Mouse (Mus musculus) stomach, embryonic 15.5 days (tissue): ENCODE measurements at regions not wholly inside any gene's neighbourhood (a gene's known extent, or its start where the extent isn't known, plus 50 kb on each side); places are given as distances from the start of the nearest gene placed in this dataset.

Experiments
- ATAC-seq: fragments of 200-750 bp; cut with Nextera tagmentation; 2 replicates; pipeline ENCODE4 v1.8.0; 2017; ENCODE audit warnings: low read depth, moderate number of reproducible peaks, moderate TSS enrichment; ENCODE audit not compliant: insufficient read depth, low FRiP score
- H3K27ac ChIP-seq: fragments of 300-500 bp; sonication (generic); 2 replicates; pipeline ENCODE4 v1.5.1; 2015; ENCODE audit warnings: mild to moderate bottlenecking, inconsistent platforms
- H3K27me3 ChIP-seq: fragments of 300-500 bp; sonication (generic); replicated peaks from 2 replicates; pipeline ENCODE4 v1.6.1; 2015; ENCODE audit warnings: inconsistent platforms
- H3K36me3 ChIP-seq: fragments of 300-500 bp; sonication (generic); 2 replicates; pipeline ENCODE4 v1.6.1; 2015; ENCODE audit warnings: inconsistent platforms
- H3K4me1 ChIP-seq: fragments of 300-500 bp; sonication (generic); 2 replicates; pipeline ENCODE4 v1.6.1; 2015; ENCODE audit warnings: inconsistent platforms
- H3K4me2 ChIP-seq: fragments of 300-500 bp; sonication (generic); 2 replicates; pipeline ENCODE4 v1.6.1; 2015; ENCODE audit warnings: mild to moderate bottlenecking, inconsistent platforms
- H3K4me3 ChIP-seq: fragments of 300-500 bp; sonication (generic); replicated peaks from 2 replicates; pipeline ENCODE4 v1.5.1; 2015; ENCODE audit warnings: inconsistent platforms
- H3K9ac ChIP-seq: fragments of 300-500 bp; sonication (generic); 2 replicates; pipeline ENCODE4 v1.6.1; 2015; ENCODE audit warnings: inconsistent platforms
- H3K9me3 ChIP-seq: fragments of 300-500 bp; sonication (generic); 2 replicates; pipeline ENCODE4 v1.6.1; 2016; ENCODE audit warnings: inconsistent platforms
- WGBS: fragments of 180-500 bp; shearing (Covaris S2); methylation state at CpG from one replicate; pipeline ENCODE4 v1.1.7; 2015; 5-methylcytosine and 5-hydroxymethylcytosine counted together

DNA sequence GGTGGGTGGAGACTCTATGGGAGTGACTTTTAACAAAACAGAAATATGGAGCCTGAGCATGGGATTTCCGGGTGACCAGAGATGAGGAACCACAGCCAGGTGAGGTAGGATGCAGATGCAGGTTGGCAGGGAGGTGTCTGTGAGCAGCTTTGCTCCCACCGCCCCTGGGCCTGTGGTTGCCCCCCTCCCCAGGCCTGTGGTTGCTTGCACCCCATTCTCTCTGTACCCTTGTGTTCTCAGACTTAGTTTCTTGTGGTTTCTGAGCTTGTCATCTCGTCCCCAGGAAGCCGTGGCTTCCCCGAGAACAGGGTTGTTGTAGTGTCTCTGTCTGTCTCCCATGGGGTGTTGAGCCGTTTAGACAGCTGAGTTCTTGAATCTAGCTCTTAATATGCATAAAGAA, 251.0 kb upstream of the Stt3b start:
- Histone ChIP-seq H3K9me3 (no peaks in the 10 kb centered on the region), H3K4me1 (no peaks in the 10 kb centered on the region), H3K27me3 (no peaks in the 10 kb centered on the region), H3K36me3 (no peaks in the 10 kb centered on the region), H3K27ac (no peak overlapping the region), H3K9ac (no peak overlapping the region), H3K4me2 (no peak overlapping the region), H3K4me3 (no peak overlapping the region)
- WGBS: 84% methylated on average over 6 of the region's 6 CpGs
- ATAC-seq: no peak

DNA sequence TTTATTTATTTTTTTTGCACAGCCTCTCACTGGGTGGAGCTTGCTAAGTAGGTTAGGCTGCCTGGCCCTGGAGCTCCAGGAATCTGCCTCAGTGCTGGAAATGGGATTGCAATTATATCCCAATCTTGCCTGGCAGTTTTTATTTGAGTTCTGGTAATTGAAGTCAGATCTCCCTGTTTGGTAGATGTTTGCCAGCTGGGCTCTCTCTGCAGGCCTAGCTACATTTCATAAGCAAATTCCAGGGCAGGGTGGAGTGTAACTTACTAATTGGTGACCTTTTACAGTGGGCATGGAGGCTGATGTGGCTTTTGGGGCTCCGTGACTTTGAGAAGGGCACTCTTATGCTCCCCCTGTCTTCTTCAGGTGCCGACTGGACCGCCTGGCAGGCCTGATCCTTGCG, 252.6 kb upstream of the Stt3b start:
- no peaks in the 10 kb centered on the region for H3K4me1 ChIP-seq
- WGBS: 38% methylated on average over 4 of the region's 4 CpGs
- no peak overlapping the region for H3K9ac ChIP-seq
- no peak overlapping the region for H3K27ac ChIP-seq
- no peaks in the 10 kb centered on the region for H3K9me3 ChIP-seq
- no peaks in the 10 kb centered on the region for H3K27me3 ChIP-seq
- no peak for ATAC-seq
- no peaks in the 10 kb centered on the region for H3K36me3 ChIP-seq
- no peak overlapping the region for H3K4me2 ChIP-seq
- H3K4me3 ChIP-seq: no peak overlapping the region

DNA sequence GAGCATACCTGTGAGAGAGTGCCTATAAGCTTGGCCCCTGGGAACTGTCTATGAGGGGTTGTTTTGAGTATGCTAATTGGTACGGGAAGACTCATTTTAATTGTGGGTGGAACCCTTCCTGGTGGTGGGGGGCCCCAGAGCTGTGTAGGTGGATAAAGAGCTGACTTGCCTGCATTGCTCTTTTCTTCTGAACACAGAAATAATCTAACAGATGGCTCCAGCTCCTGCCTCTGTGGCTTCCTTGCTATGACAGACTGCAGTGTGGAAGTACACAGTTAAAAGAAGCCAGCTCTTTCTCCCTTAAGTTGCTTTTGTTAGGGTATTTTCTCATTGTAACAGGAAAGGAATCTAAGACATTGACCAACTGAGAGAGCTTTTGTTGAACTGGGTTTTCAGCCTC, 254.1 kb upstream of the Stt3b start:
- Histone ChIP-seq H3K36me3 (no peaks in the 10 kb centered on the region), H3K27ac (no peak overlapping the region), H3K4me1 (no peaks in the 10 kb centered on the region), H3K27me3 (no peaks in the 10 kb centered on the region), H3K4me2 (no peak overlapping the region), H3K4me3 (no peak overlapping the region), H3K9ac (no peak overlapping the region), H3K9me3 (no peaks in the 10 kb centered on the region)
- 77% methylated on average over 1 of the region's 1 CpGs for WGBS
- no peak for ATAC-seq

DNA sequence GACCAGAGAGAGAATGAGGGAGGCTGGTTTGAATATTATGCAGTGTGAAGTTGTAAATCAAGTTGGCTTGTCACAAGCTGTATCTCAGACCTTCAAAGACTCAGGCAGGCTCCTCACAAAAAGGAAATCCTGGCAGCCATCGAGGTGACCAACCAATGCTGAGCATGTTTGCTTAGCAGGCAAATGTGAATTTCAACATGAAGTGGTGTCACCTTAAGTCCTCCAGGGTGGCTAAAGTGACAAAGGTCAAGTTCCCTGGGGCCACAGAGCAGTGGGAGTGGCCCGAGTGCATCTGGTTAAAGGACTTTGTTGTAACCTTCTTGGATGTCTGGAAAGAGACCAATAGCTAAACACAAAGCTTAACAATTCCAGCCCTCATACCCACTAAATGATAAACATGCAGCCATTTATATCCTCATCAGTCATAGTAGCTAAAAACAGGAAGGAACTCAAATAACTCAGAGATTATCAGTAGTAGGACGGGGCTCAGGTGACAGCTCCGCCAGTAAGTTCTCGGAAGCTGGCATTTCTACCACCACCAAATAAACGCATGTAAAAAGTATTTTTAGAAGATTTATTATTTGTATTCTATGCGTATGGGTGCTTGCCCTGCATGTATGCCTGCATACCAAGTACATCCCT, 258.6 kb upstream of the Stt3b start:
- Histone ChIP-seq H3K27ac (no peak overlapping the region), H3K9me3 (no peaks in the 10 kb centered on the region), H3K4me2 (no peak overlapping the region), H3K9ac (no peak overlapping the region), H3K4me1 (no peaks in the 10 kb centered on the region), H3K36me3 (no peaks in the 10 kb centered on the region), H3K4me3 (no peak overlapping the region), H3K27me3 (no peaks in the 10 kb centered on the region)
- WGBS: 48% methylated on average over 7 of the region's 7 CpGs
- no peak for ATAC-seq

DNA sequence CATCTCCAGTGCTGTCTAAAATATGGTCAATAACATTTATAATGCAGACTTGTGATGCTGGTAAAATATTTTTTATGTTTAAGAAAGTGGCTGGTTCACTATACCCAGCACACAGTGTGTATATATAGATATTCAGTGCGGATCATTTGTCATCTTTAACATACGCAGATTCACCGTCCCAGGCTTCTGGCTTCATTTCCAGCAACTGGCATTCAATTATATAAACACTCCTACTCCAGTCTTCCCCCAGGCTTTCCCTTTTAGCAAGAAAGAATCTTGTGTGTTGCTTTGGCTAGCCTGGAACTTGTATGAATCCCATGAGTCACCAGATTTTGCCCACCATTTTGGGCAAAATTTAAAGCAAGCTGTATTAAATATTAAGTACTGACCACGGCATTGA, 260.8 kb upstream of the Stt3b start:
- 59% methylated on average over 4 of the region's 4 CpGs for WGBS
- no peak overlapping the region for H3K4me2 ChIP-seq
- ATAC-seq: no peak
- no peak overlapping the region for H3K4me3 ChIP-seq
- no peak overlapping the region for H3K27ac ChIP-seq
- no peaks in the 10 kb centered on the region for H3K4me1 ChIP-seq
- no peaks in the 10 kb centered on the region for H3K9me3 ChIP-seq
- H3K36me3 ChIP-seq: no peaks in the 10 kb centered on the region
- no peak overlapping the region for H3K9ac ChIP-seq
- no peaks in the 10 kb centered on the region for H3K27me3 ChIP-seq

DNA sequence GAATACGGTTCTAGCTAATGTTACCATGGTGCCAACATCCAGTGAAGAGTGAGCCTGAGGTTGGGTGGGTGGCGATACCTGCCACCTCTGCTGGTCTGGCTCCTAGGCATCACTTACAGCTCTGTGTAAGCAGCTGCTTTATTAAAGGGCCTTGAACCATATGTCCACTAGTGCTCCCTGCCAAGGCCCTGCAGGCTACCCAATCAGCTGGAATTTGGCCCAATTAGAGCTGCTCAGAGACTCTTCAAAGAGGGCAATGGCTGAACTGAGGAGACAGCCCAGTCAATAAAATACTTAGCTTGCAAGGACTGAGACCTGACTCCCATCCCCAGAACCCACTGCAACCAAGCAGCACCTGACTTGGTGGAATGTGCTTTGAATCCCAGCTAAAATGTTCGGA, 270.9 kb upstream of the Stt3b start:
- Histone ChIP-seq H3K36me3 (no peaks in the 10 kb centered on the region), H3K4me1 (no peaks in the 10 kb centered on the region), H3K27me3 (no peaks in the 10 kb centered on the region), H3K4me2 (no peak overlapping the region), H3K9me3 (no peaks in the 10 kb centered on the region), H3K27ac (no peak overlapping the region), H3K4me3 (no peak overlapping the region), H3K9ac (no peak overlapping the region)
- ATAC-seq: no peak
- 83% methylated on average over 3 of the region's 3 CpGs for WGBS

DNA sequence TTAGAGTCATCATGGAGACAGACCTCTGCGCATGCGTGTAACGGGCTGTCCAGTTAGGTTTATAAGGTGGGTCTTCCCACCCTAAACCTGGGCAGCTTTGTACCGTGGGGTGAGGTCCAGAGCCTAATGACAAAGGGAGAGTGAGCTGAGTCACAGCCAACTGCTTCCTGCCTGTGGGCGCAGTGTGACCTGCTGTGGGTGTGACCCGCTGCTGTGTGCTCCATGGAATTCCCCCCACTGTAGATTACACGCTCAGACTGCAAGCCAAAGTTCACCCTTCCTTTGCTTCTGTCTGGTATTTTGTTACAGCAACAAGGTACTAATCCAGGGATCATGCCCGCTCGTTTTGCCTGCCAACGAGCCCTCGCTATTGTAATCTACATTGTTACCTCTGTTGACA, 273.3 kb upstream of the Stt3b start:
- Histone ChIP-seq H3K9me3 (no peaks in the 10 kb centered on the region), H3K9ac (no peak overlapping the region), H3K4me2 (no peak overlapping the region), H3K4me1 (no peaks in the 10 kb centered on the region), H3K27ac (no peak overlapping the region), H3K4me3 (no peak overlapping the region), H3K27me3 (no peaks in the 10 kb centered on the region), H3K36me3 (no peaks in the 10 kb centered on the region)
- no peak for ATAC-seq
- WGBS: 88% methylated on average over 11 of the region's 11 CpGs

DNA sequence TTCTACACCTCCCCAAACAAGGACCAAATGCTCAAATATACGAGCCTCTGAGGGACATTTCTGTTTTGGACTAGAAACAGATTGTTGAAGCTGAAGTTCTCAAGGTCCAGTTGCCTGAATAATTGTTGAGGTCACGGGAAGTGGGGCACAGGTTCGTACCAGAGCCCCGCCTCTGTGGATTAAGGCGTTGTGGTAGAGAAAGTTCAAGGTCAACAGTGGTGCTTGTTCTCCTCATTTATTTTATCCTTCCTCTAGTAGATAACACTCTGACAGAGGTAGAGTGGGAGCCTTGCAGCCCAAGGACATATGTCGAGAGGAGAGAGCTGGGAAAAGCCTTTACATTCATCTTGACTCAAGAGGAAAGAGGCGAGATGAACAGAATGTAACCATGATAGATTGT, 274.7 kb upstream of the Stt3b start:
- H3K36me3 ChIP-seq: no peaks in the 10 kb centered on the region
- H3K4me3 ChIP-seq: no peak overlapping the region
- H3K4me1 ChIP-seq: no peaks in the 10 kb centered on the region
- H3K27me3 ChIP-seq: no peaks in the 10 kb centered on the region
- H3K9me3 ChIP-seq: no peaks in the 10 kb centered on the region
- WGBS: 46% methylated on average over 7 of the region's 7 CpGs
- no peak overlapping the region for H3K9ac ChIP-seq
- H3K27ac ChIP-seq: no peak overlapping the region
- no peak overlapping the region for H3K4me2 ChIP-seq
- ATAC-seq: no peak

DNA sequence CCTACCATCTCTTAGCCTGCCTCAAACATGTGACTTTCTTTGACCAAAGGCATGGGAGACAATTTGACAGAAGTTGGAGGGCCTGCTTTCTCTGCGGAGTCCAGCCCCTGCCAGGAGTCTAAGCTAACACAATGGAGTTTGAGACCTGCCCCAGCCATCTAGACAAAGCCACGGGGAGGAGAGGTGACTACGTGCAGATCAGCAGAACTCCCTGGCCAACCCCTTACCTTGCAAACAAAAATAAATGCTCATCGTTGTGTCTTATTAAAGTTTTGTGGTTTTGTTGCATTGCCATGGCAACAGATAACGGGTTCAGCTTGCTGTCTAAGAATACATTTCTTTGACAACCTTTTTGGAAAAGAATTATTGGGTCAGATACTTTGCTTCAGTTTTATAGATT, 282.2 kb upstream of the Stt3b start:
- ATAC-seq: no peak
- WGBS: 70% methylated on average over 5 of the region's 5 CpGs
- Histone ChIP-seq H3K4me2 (no peak overlapping the region), H3K27me3 (no peaks in the 10 kb centered on the region), H3K9me3 (no peaks in the 10 kb centered on the region), H3K36me3 (no peaks in the 10 kb centered on the region), H3K4me3 (no peak overlapping the region), H3K4me1 (no peaks in the 10 kb centered on the region), H3K9ac (no peak overlapping the region), H3K27ac (no peak overlapping the region)

DNA sequence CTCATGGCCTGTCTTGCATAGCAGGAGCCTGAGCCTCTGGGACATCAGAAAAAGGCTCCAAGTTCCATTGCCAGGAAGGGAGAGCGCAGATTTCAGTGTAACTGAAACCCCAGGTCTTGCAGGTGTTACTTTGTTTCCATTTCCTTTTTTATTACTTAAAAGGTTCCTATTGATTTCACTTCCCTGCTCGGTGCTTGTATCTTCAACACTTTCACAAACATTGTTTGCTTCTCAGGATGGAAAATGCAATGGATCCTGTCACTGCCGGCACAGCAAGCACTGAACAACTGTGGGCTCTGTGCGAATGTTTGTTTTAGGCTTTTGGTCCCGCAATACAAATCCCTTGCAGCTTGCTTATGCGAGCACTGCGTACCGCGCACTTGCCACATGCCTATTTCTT, 290.0 kb upstream of the Stt3b start:
- H3K27ac ChIP-seq: no peak overlapping the region
- H3K9ac ChIP-seq: no peak overlapping the region
- H3K4me3 ChIP-seq: no peak overlapping the region
- no peak overlapping the region for H3K4me2 ChIP-seq
- ATAC-seq: no peak
- H3K9me3 ChIP-seq: no peaks in the 10 kb centered on the region
- no peaks in the 10 kb centered on the region for H3K27me3 ChIP-seq
- H3K4me1 ChIP-seq: no peaks in the 10 kb centered on the region
- WGBS: 55% methylated on average over 9 of the region's 9 CpGs
- no peaks in the 10 kb centered on the region for H3K36me3 ChIP-seq

DNA sequence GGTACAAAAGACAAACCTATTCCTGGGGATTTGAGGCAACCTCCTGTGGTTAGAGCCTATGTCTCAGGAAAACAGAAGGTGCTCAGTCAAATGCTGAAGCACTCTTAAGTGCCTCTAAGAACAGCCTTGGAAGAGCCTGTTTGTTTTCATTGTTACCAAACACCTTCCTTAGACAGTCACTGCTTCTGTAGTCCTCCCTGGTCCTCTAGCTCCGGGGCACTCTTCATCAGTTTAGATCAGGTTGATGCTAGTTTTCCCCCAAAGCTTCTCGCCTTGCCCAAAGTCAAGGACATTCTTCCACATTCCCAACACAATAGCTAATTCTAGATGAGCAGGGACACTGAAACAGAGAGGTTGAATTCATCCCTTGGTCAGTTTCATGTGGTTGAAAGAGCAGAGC, 290.6 kb upstream of the Stt3b start:
- H3K9me3 ChIP-seq: no peaks in the 10 kb centered on the region
- no peaks in the 10 kb centered on the region for H3K36me3 ChIP-seq
- no peak overlapping the region for H3K9ac ChIP-seq
- 84% methylated on average over 2 of the region's 2 CpGs for WGBS
- H3K4me1 ChIP-seq: no peaks in the 10 kb centered on the region
- no peak overlapping the region for H3K4me3 ChIP-seq
- no peak overlapping the region for H3K27ac ChIP-seq
- no peak overlapping the region for H3K4me2 ChIP-seq
- H3K27me3 ChIP-seq: no peaks in the 10 kb centered on the region
- ATAC-seq: no peak

DNA sequence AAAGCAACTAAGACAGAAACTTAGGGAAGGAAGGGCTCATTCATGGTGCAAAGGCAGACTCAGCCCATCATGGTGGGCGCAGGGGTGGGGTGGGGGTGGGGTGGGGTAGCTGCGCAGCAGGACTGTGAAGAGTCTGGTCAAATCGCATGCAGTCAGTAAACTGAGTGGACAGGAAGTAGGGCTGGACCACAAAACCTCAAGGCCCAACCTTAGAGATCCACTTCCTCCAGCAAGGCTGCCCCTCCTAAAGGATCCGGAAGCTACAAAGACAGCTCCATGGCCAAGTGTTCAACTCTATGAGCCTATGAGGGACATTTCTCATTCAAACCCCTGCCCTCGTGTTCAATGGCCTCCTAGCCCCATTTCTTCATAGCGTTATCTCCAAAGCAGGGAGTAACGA, 292.6 kb upstream of the Stt3b start:
- Histone ChIP-seq H3K9ac (no peak overlapping the region), H3K36me3 (no peaks in the 10 kb centered on the region), H3K4me2 (no peak overlapping the region), H3K4me1 (no peaks in the 10 kb centered on the region), H3K27me3 (no peaks in the 10 kb centered on the region), H3K27ac (no peak overlapping the region), H3K9me3 (no peaks in the 10 kb centered on the region), H3K4me3 (no peak overlapping the region)
- 90% methylated on average over 7 of the region's 7 CpGs for WGBS
- no peak for ATAC-seq

DNA sequence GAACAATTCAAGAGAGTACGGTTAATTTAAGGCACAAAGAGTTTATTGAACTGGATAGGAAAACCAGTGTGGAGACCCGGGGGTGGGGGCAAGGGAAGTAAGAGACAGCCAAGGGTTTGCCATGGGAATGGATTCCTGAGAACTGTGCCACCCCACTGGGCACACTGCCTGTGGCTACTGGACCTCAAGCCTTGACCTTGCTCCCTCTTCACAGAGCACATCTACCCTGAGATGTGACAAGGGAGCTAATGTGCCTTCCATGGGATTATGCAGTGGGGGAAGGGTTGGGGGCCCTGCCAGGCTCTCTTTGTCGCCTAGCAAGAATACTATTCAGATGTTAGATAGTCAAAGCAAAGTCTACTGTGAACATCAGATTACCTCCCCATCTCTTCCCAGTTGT, 294.2 kb upstream of the Stt3b start:
- H3K4me2 ChIP-seq: no peak overlapping the region
- no peaks in the 10 kb centered on the region for H3K27me3 ChIP-seq
- no peaks in the 10 kb centered on the region for H3K36me3 ChIP-seq
- no peak overlapping the region for H3K9ac ChIP-seq
- no peak overlapping the region for H3K4me3 ChIP-seq
- H3K4me1 ChIP-seq: no peaks in the 10 kb centered on the region
- no peak for ATAC-seq
- no peaks in the 10 kb centered on the region for H3K9me3 ChIP-seq
- 78% methylated on average over 3 of the region's 3 CpGs for WGBS
- H3K27ac ChIP-seq: no peak overlapping the region
